Comparison of ENCODE assay signal across 22 mouse cellular contexts in genomic region chr1:132598024-132598423, GRCm38 (mm10). TPM values are rescaled to one million over a fixed set of nuclear protein-coding genes. Genes with fewer than 3 reads are reported as not detected.
DNase-seq lines count a peak whose midpoint lies in the region; ATAC-seq and TF ChIP-seq lines count a peak whose summit lies in the region.
"Had no signal": no experiment of that assay in that cellular context is flagged by ENCODE, and none has a peak within 500 bp of the region (broad histone marks: within the 10 kb centered on the region; RNA-seq: fewer than 3 reads in every experiment).

No protein-coding gene starts in this region.

- no peak overlapping the region for H3K27ac ChIP-seq in forebrain, postnatal 0 days (ENCODE audit: low read depth, low read length)
- H3K27ac ChIP-seq in forebrain, embryonic 11.5 days (ENCODE audit: low read depth, low read length), result no peak overlapping the region
- H3K27ac ChIP-seq: embryonic facial prominence, embryonic 13.5 days; embryonic facial prominence, embryonic 15.5 days; forebrain, embryonic 10.5 days; forebrain, embryonic 13.5 days; forebrain, embryonic 15.5 days had no signal

- H3K4me1 ChIP-seq in forebrain, postnatal 0 days (ENCODE audit: insufficient read depth), result no peaks in the 10 kb centered on the region; the same call in 1 of the 2 replicates
- no peaks in the 10 kb centered on the region; the same call in 1 of the 2 replicates for H3K4me1 ChIP-seq in forebrain, embryonic 11.5 days (replicated peaks; ENCODE audit: control insufficient read depth, insufficient read depth, low read length)
- H3K4me1 ChIP-seq: embryonic facial prominence, embryonic 13.5 days had no signal

- H3K27me3 ChIP-seq in forebrain, postnatal 0 days (ENCODE audit: insufficient read depth, low read length), result no peaks in the 10 kb centered on the region
- no peaks in the 10 kb centered on the region for H3K27me3 ChIP-seq in forebrain, embryonic 11.5 days (ENCODE audit: control insufficient read depth, insufficient read depth, low read length)
- H3K27me3 ChIP-seq: forebrain, embryonic 13.5 days; forebrain, embryonic 15.5 days had no signal

- ATAC-seq in forebrain, postnatal 0 days, result no peak
- no peak for ATAC-seq in forebrain, embryonic 11.5 days (replicated peaks; ENCODE audit: low FRiP score)
- ATAC-seq: forebrain, embryonic 13.5 days; forebrain, embryonic 15.5 days had no signal

- no peak overlapping the region for H3K4me2 ChIP-seq in forebrain, postnatal 0 days (ENCODE audit: low read depth)
- H3K4me2 ChIP-seq in forebrain, embryonic 11.5 days (ENCODE audit: low read depth, low read length, severe bottlenecking), result no peak overlapping the region
- H3K4me2 ChIP-seq: embryonic facial prominence, embryonic 13.5 days; embryonic facial prominence, embryonic 15.5 days; forebrain, embryonic 13.5 days; forebrain, embryonic 15.5 days had no signal

- no peaks in the 10 kb centered on the region for H3K9me3 ChIP-seq in forebrain, postnatal 0 days (ENCODE audit: low read length)
- no peaks in the 10 kb centered on the region for H3K9me3 ChIP-seq in forebrain, embryonic 11.5 days (ENCODE audit: control insufficient read depth, low read length)
- H3K9me3 ChIP-seq: embryonic facial prominence, embryonic 13.5 days; embryonic facial prominence, embryonic 15.5 days; forebrain, embryonic 10.5 days; forebrain, embryonic 13.5 days; forebrain, embryonic 15.5 days had no signal

- H3K4me3 ChIP-seq in forebrain, postnatal 0 days (ENCODE audit: low read depth, low read length), result no peak overlapping the region
- no peak overlapping the region for H3K4me3 ChIP-seq in forebrain, embryonic 11.5 days (ENCODE audit: low read depth, low read length)
- H3K4me3 ChIP-seq: embryonic facial prominence, embryonic 13.5 days; embryonic facial prominence, embryonic 15.5 days; erythroblast, embryonic 14.5 days; forebrain, embryonic 10.5 days; forebrain, embryonic 13.5 days; forebrain, embryonic 15.5 days had no signal

- WGBS in forebrain, postnatal 0 days, result 65% methylated on average over 5 of the region's 5 CpGs
- 92% methylated on average over 5 of the region's 5 CpGs for WGBS in forebrain, embryonic 11.5 days

- peak; percentile 59 to 65 for DNase-seq in cerebellum, postnatal 10 days
- no peak for DNase-seq in cerebellum, postnatal 36 days
- peak; percentile 54 for DNase-seq in forebrain, postnatal 0 days
- DNase-seq in forebrain, embryonic 11.5 days (ENCODE audit: low spot score), result no peak
- peak; percentile 42 to 47 for DNase-seq in layer of hippocampus, postnatal 14 days (ENCODE audit: low spot score in 2 of 2)
- DNase-seq in layer of hippocampus, postnatal 36 days, result no peak
- DNase-seq in adrenal gland, postnatal 14 days, result no peak
- DNase-seq: adrenal gland, adult 2 months; adrenal gland, postnatal 10 days; adrenal gland, postnatal 36 days; cerebellum, adult 11 months; cerebellum, adult 2 months; embryo, embryonic 11 days had no signal

- no peak overlapping the region for H3K9ac ChIP-seq in forebrain, postnatal 0 days
- no peak overlapping the region for H3K9ac ChIP-seq in forebrain, embryonic 11.5 days (ENCODE audit: low read length)
- H3K9ac ChIP-seq: embryonic facial prominence, embryonic 13.5 days; embryonic facial prominence, embryonic 15.5 days; forebrain, embryonic 13.5 days; forebrain, embryonic 15.5 days had no signal

- peaks cover 56% of the 10 kb centered on the region for H3K36me3 ChIP-seq in forebrain, postnatal 0 days (ENCODE audit: insufficient read depth)
- no peaks in the 10 kb centered on the region for H3K36me3 ChIP-seq in forebrain, embryonic 11.5 days (ENCODE audit: control insufficient read depth, insufficient read depth, low read length)
- H3K36me3 ChIP-seq: embryonic facial prominence, embryonic 13.5 days; embryonic facial prominence, embryonic 15.5 days; forebrain, embryonic 10.5 days had no signal

- no peak for TF ChIP-seq CTCF in forebrain, postnatal 0 days (IDR thresholded peaks at IDR 0.05; ENCODE audit: low read depth)

RNA-seq across cellular contexts. Expression of gene Cntn2, which starts 55.0 kb away (rescaled TPM):
- 101 and 104 TPM in 2 replicates for total RNA-seq in forebrain, postnatal 0 days (2014; rRNA removed)
- polyA plus RNA-seq in forebrain, postnatal 0 days (2015; fragmentation: Nextera tagmentation; extraction: Ambion mirVana), result 41.0 and 43.9 TPM in 2 replicates
- 15.3 and 16.9 TPM in 2 replicates for polyA plus RNA-seq in forebrain, embryonic 11.5 days (2014; fragmentation: Nextera tagmentation; extraction: Ambion mirVana)
- 10 to 100 TPM; 52.7 to 54.9 TPM for total RNA-seq in layer of hippocampus, postnatal 14 days (2021)
- total RNA-seq in layer of hippocampus, postnatal 36 days (2021), result 10 to 100 TPM; 71.6 to 85.6 TPM
- total RNA-seq in adrenal gland, postnatal 14 days (2021), result 0.07 and 0.94 TPM in 2 replicates
- total RNA-seq: adrenal gland, adult 2 months; adrenal gland, postnatal 36 days; common myeloid progenitor, adult 5-6 weeks; MEL had no signal
- polyA plus RNA-seq: C2C12 had no signal

Comparison
In these comparisons a context has a peak if more than half of its experiments do, and no peak if none do; other contexts are left out.
1. DNase-seq: peak in cerebellum, postnatal 10 days (2 of 2), forebrain, postnatal 0 days (single experiment) and layer of hippocampus, postnatal 14 days (2 of 2); none in cerebellum, postnatal 36 days (0 of 2), forebrain, embryonic 11.5 days (single experiment), layer of hippocampus, postnatal 36 days (0 of 2) and adrenal gland, postnatal 14 days (single experiment).
2. RNA of gene Cntn2, which starts 55.0 kb away (total RNA-seq): 101 to 104 TPM in forebrain, postnatal 0 days, 71.6 to 85.6 TPM in layer of hippocampus, postnatal 36 days and 52.7 to 54.9 TPM in layer of hippocampus, postnatal 14 days; 0.07 to 0.94 TPM in adrenal gland, postnatal 14 days; every median in the first group is over 10 times any median in the second.